Mouse (Mus musculus) midbrain, embryonic 10.5 days (tissue): ENCODE measurements at regions not wholly inside any gene's neighbourhood (a gene's known extent, or its start where the extent isn't known, plus 50 kb on each side); places are given as distances from the start of the nearest gene placed in this dataset.

ENCODE experiments used
- DNase-seq: peaks from one replicate; pipeline ENCODE4 v3.0.0-alpha.2; 2017; ENCODE audit warnings: low spot score
- H3K27ac ChIP-seq: fragments of 300-500 bp; sonication (generic); replicated peaks from 2 replicates; pipeline ENCODE4 v1.5.1; 2016; ENCODE audit warnings: mild to moderate bottlenecking
- H3K27me3 ChIP-seq: fragments of 300-500 bp; sonication (generic); 2 replicates; pipeline ENCODE4 v1.6.1; 2016; ENCODE audit warnings: low read depth, mild to moderate bottlenecking; ENCODE audit not compliant: poor library complexity, severe bottlenecking
- H3K36me3 ChIP-seq: fragments of 300-500 bp; sonication (generic); 2 replicates; pipeline ENCODE4 v1.6.1; 2016; ENCODE audit warnings: mild to moderate bottlenecking, moderate library complexity
- H3K4me1 ChIP-seq: fragments of 300-500 bp; sonication (generic); 2 replicates; pipeline ENCODE4 v1.6.1; 2016
- H3K4me3 ChIP-seq: fragments of 300-500 bp; sonication (generic); 2 replicates; pipeline ENCODE4 v1.5.1; 2016; ENCODE audit warnings: mild to moderate bottlenecking, moderate library complexity
- H3K9me3 ChIP-seq: fragments of 300-500 bp; sonication (generic); replicated peaks from 2 replicates; pipeline ENCODE4 v1.6.1; 2016; ENCODE audit warnings: mild to moderate bottlenecking
- WGBS: fragments of 180-500 bp; shearing (Covaris S2); methylation state at CpG from one replicate; pipeline ENCODE4 v1.1.7; 2016; 5-methylcytosine and 5-hydroxymethylcytosine counted together

DNA sequence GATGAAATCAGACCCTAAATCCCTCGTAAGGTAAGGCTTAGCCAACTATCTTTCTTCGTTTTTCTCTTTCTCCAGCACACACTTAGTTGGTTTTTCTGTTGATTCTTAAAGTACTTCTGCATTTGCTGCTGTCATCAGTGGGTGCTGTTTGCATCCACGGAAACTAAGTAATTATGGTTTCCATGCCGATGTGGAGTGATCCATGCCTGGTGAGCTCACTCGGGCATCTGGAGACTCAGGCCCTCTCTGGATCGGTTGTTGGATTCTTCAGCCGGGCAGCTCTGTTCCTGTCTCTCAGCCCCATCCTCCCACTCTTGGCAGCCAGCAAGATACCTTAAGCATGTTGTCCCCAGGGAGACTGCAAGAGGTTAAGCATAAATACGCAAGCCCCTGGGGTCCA lies 97.4 kb upstream of the Cacna1e start:
- 86% methylated on average over 8 of the region's 8 CpGs for WGBS
- no peak for DNase-seq
- peaks cover 12% of the 10 kb centered on the region for H3K4me1 ChIP-seq
- no peaks in the 10 kb centered on the region for H3K9me3 ChIP-seq
- no peak overlapping the region for H3K27ac ChIP-seq
- H3K4me3 ChIP-seq = no peak overlapping the region
- no peaks in the 10 kb centered on the region for H3K27me3 ChIP-seq
- no peaks in the 10 kb centered on the region for H3K36me3 ChIP-seq

DNA sequence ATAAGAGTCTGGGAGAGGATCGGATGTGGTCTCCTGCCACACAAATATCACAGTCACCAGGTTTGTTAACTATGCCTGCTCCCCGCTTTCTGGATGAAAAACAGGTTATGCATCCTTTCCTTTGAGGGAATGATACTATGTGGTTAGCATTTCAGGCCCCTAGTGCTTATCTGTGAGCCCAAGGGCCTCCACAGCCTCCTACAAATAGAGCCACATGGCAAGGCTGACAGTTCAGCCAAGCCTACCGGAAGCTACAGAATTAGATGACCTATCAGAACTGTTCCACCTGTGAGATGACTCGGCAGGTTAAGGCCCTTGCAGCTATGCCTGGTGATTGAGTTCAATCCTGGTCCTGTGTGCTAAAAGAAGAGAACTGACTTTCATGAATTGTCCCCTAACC lies 91.4 kb upstream of the Cacna1e start:
- DNase-seq = no peak
- H3K27me3 ChIP-seq = no peaks in the 10 kb centered on the region
- 89% methylated on average over 4 of the region's 4 CpGs for WGBS
- no peak overlapping the region for H3K27ac ChIP-seq
- H3K36me3 ChIP-seq = no peaks in the 10 kb centered on the region
- H3K9me3 ChIP-seq = no peaks in the 10 kb centered on the region
- H3K4me3 ChIP-seq = no peak overlapping the region
- H3K4me1 ChIP-seq = peaks cover 6% of the 10 kb centered on the region; the same call in 1 of the 2 replicates

GRCm38 (mm10) chr1:154961271-154961670 lies 77.0 kb upstream of the Cacna1e start:
- H3K4me3 ChIP-seq = no peak overlapping the region
- WGBS = 89% methylated on average over 4 of the region's 4 CpGs
- peaks cover 5% of the 10 kb centered on the region; the same call in 1 of the 2 replicates for H3K9me3 ChIP-seq
- H3K27ac ChIP-seq = no peak overlapping the region
- DNase-seq = no peak
- no peaks in the 10 kb centered on the region for H3K36me3 ChIP-seq
- H3K27me3 ChIP-seq = no peaks in the 10 kb centered on the region
- no peaks in the 10 kb centered on the region for H3K4me1 ChIP-seq

- no peak for DNase-seq
- no peaks in the 10 kb centered on the region for H3K27me3 ChIP-seq
- no peaks in the 10 kb centered on the region for H3K9me3 ChIP-seq
- no peak overlapping the region for H3K27ac ChIP-seq
- WGBS = 86% methylated on average over 5 of the region's 5 CpGs
- H3K4me3 ChIP-seq = no peak overlapping the region
- H3K4me1 ChIP-seq = no peaks in the 10 kb centered on the region
- no peaks in the 10 kb centered on the region for H3K36me3 ChIP-seq
Measured at GRCm38 (mm10) chr1:154956625-154957031, 72.3 kb upstream of the Cacna1e start.

- no peak overlapping the region for H3K27ac ChIP-seq
- H3K4me1 ChIP-seq = no peaks in the 10 kb centered on the region
- 85% methylated on average over 2 of the region's 2 CpGs for WGBS
- H3K27me3 ChIP-seq = no peaks in the 10 kb centered on the region
- no peak for DNase-seq
- no peaks in the 10 kb centered on the region for H3K9me3 ChIP-seq
- H3K4me3 ChIP-seq = no peak overlapping the region
- H3K36me3 ChIP-seq = no peaks in the 10 kb centered on the region
Measured at GRCm38 (mm10) chr1:154952679-154953078, 68.4 kb upstream of the Cacna1e start.
